Mouse (Mus musculus): Measurements from ENCODE around the gene Kirrel2. TPM values are rescaled to one million over a fixed set of nuclear protein-coding genes. Genes with fewer than 3 reads are reported as not detected.
A peak's percentile ranks its signal among the peaks of the same experiment; 100 is the strongest.

The Kirrel2 gene
- total RNA-seq, 1 experiment from 2014 or later: not detected

- no peak for ATAC-seq (replicated peaks in 1 of 2; ENCODE audit: insufficient read depth in 1 of 2, low FRiP score in 2 of 2, low TSS enrichment in 1 of 2, low read depth in 1 of 2, poor library complexity in 2 of 2, severe bottlenecking in 2 of 2)
Measured at GRCm38 (mm10) chr7:30456911-30457628, 420 bp downstream of the Kirrel2 start.

DNA sequence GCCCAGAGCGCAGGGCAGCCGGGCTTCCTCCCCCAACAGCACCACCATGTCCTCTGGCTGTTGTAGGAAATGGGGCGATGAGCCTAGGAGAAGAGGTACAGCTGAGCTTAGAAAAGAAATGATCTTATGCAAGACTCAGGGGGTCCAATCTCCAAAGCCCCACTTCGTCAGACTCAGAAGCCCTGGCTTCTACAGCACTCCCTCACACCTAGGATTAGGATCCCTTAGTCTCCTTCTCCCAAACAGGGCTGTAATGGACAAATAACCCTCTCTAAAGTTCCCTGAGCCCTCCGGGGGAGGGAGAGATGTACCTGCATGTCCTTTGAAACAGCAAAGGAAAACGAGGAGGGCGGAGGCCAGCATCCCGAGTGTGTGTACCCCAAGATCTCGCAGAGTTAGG lies 1.0 kb downstream of the Kirrel2 start:
- no peak for ATAC-seq (replicated peaks in 1 of 2; ENCODE audit: insufficient read depth in 1 of 2, low FRiP score in 2 of 2, low TSS enrichment in 1 of 2, low read depth in 1 of 2, poor library complexity in 2 of 2, severe bottlenecking in 2 of 2)

DNA sequence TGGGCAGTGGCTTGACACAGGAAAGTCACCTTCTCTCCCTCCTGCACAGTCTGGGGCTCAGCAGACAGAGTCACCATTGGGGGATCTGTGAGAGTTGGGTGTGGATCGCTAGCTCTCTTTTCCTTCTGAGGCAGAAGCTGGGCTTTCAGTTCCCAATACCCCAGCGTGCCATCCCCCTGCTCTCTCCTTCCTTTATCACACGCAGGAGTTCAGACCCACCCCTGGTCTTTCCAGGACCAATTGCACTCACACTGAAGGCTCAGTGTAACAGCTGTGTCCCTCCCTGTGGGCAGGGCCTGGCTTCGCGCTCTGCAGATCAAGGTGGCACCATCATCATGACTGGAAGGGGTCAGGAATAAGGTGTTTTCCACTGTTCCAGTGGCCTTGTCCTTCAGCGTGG lies 3.2 kb downstream of the Kirrel2 start:
- 0 out of 4 replicates have a peak, but pooled peaks of 1 of the 2 experiments have one; percentile 9 for ATAC-seq (replicated peaks in 1 of 2; ENCODE audit: insufficient read depth in 1 of 2, low FRiP score in 2 of 2, low TSS enrichment in 1 of 2, low read depth in 1 of 2, poor library complexity in 2 of 2, severe bottlenecking in 2 of 2)

GRCm38 (mm10) chr7:30453766-30454165 lies 3.7 kb downstream of the Kirrel2 start:
- peak; percentile 31 to 76; a peak in 3 of 4 replicates for ATAC-seq (replicated peaks in 1 of 2; ENCODE audit: insufficient read depth in 1 of 2, low FRiP score in 2 of 2, low TSS enrichment in 1 of 2, low read depth in 1 of 2, poor library complexity in 2 of 2, severe bottlenecking in 2 of 2)

DNA sequence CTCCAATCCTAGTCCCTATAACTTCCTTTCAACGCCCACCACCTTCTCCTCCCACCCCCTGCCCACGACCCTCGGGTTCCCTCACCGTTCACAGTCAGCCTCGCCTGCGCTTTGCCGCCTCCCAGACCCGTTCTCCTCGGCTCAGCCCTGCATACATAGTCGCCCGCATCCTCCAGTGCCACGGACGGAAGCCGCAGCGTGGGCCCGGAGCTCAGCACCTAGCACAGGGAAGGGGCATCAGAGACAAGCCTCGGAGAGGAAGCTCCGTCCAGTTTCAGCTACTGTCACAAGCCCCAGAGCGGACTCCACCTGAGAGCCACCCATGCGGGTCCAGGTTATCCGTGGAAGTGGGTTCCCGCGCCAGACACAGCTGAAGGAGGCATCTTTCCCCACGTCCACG lies 4.2 kb downstream of the Kirrel2 start:
- ATAC-seq (replicated peaks in 1 of 2; ENCODE audit: insufficient read depth in 1 of 2, low FRiP score in 2 of 2, low TSS enrichment in 1 of 2, low read depth in 1 of 2, poor library complexity in 2 of 2, severe bottlenecking in 2 of 2): no peak

DNA sequence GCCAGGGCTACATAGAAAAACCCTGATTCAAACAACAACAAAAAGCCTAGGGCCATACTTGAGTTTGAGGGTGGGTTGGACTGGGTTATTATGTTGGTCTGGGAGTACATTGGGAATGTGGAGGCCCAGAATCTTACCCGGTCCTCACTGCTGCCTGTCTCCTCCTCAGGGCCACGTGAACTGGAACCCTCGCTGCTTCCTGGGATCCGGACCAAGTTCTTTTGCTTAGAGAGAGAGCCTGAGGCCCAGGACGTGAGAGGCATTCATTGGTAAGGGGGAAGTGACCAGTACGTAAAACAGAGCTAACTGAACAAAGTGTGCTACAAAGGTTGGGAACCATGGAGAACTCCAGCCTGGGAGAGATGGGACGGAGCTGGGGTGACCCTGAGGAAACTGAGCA lies 7.2 kb downstream of the Kirrel2 start:
- no peak for ATAC-seq (replicated peaks in 1 of 2; ENCODE audit: insufficient read depth in 1 of 2, low FRiP score in 2 of 2, low TSS enrichment in 1 of 2, low read depth in 1 of 2, poor library complexity in 2 of 2, severe bottlenecking in 2 of 2)

DNA sequence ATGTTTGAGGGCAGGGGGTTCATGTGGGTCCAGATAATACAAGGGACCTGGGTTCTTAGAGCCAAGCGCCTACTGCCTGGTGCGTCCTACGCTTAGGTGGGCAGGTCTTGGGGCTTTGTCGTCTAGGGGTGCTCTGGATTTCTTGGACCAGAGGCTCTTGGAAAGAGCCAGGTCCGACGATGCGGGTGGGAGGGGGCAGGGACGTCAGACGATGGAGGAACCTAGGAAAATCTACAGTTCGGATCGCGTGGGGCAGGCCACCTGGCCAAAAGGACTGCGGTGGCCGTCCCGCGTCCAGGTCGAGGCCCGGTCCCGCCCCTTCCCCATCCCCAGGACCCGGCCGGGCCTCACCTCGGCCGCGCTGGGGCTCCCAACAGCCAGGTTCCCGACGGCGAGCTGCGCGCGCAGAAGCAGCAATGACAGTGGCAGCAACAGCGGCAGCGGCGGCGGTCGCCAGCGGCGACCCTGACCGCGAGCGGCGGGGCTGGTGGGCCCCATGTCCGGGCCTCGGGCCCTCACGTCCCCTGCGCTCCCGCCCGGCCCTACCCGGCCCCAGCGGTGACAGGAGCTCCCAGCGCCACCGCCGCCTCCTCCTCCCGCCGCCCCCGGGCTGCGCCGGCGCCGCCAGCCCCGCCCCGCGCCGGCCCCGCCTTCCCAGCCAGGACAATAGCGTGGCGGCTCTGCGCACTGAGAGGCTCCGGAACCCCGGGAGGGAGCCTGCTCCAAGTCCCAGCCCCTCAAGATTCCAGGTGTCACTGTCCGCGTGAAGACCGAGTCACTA lies 12.3 kb downstream of the Kirrel2 start, which contains the start of gene Aplp1:
Aplp1 (minus strand) TSS at position 565 of the 781 bp plus-strand sequence.
- ATAC-seq (replicated peaks in 1 of 2; ENCODE audit: insufficient read depth in 1 of 2, low FRiP score in 2 of 2, low TSS enrichment in 1 of 2, low read depth in 1 of 2, poor library complexity in 2 of 2, severe bottlenecking in 2 of 2): no peak

GRCm38 (mm10) chr7:30444154-30444970 lies 13.1 kb downstream of the Kirrel2 start:
- 0 out of 4 replicates have a peak, but pooled peaks of 1 of the 2 experiments have one; percentile 28 for ATAC-seq (replicated peaks in 1 of 2; ENCODE audit: insufficient read depth in 1 of 2, low FRiP score in 2 of 2, low TSS enrichment in 1 of 2, low read depth in 1 of 2, poor library complexity in 2 of 2, severe bottlenecking in 2 of 2)

GRCm38 (mm10) chr7:30443696-30444095 lies 13.8 kb downstream of the Kirrel2 start:
- no peak for ATAC-seq (replicated peaks in 1 of 2; ENCODE audit: insufficient read depth in 1 of 2, low FRiP score in 2 of 2, low TSS enrichment in 1 of 2, low read depth in 1 of 2, poor library complexity in 2 of 2, severe bottlenecking in 2 of 2)

DNA sequence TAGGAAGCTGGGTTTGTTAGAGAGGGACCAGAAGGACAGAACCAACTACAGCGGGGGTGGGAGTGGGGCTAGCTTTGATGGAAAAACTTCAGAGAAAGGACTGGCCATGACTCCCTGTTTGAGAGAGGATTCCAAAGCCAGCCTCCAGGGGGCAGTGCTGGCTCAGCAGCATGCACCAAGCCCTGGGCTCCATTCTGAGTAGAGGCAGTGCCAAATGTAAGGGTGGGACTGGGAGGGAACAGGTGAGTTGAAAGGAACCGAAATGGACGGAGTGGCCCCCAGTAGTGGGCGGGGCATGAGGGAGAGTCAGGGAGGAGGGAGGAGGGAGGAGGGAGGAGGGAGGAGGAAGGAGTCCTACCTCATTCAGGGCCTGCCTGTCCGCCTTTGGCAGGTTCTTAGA lies 16.8 kb downstream of the Kirrel2 start:
- ATAC-seq (replicated peaks in 1 of 2; ENCODE audit: insufficient read depth in 1 of 2, low FRiP score in 2 of 2, low TSS enrichment in 1 of 2, low read depth in 1 of 2, poor library complexity in 2 of 2, severe bottlenecking in 2 of 2): peak; percentile 28 to 61; a peak in 2 of 4 replicates

- ATAC-seq (replicated peaks in 1 of 2; ENCODE audit: insufficient read depth in 1 of 2, low FRiP score in 2 of 2, low TSS enrichment in 1 of 2, low read depth in 1 of 2, poor library complexity in 2 of 2, severe bottlenecking in 2 of 2): no peak
Measured at GRCm38 (mm10) chr7:30439734-30440133, 17.8 kb downstream of the Kirrel2 start.

- 0 out of 4 replicates have a peak, but pooled peaks of 1 of the 2 experiments have one; percentile 15 for ATAC-seq (replicated peaks in 1 of 2; ENCODE audit: insufficient read depth in 1 of 2, low FRiP score in 2 of 2, low TSS enrichment in 1 of 2, low read depth in 1 of 2, poor library complexity in 2 of 2, severe bottlenecking in 2 of 2)
Measured at GRCm38 (mm10) chr7:30436879-30437278, 20.6 kb downstream of the Kirrel2 start.

DNA sequence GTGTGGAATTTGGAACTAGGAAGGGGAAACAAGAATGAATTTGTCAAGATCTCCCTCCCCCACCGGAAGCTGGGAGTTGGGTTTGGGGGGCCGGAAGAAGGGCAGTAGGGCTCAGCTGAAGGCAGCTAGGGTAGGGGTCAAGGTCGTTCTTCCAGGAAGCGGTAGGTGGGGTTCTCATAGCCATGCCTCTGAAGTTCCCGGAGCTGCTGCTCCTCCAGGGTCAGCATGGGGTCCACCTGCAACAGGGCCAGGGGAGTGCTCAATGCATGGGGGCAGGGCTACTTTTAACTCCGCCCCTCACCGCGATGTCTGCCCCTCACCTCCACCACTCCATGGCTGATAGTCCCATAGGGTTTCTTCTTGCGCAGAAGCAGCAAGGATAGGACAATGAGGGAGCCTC lies 22.3 kb downstream of the Kirrel2 start:
- ATAC-seq (replicated peaks in 1 of 2; ENCODE audit: insufficient read depth in 1 of 2, low FRiP score in 2 of 2, low TSS enrichment in 1 of 2, low read depth in 1 of 2, poor library complexity in 2 of 2, severe bottlenecking in 2 of 2): no peak

- no peak for ATAC-seq (replicated peaks in 1 of 2; ENCODE audit: insufficient read depth in 1 of 2, low FRiP score in 2 of 2, low TSS enrichment in 1 of 2, low read depth in 1 of 2, poor library complexity in 2 of 2, severe bottlenecking in 2 of 2)
Measured at GRCm38 (mm10) chr7:30434701-30435100, 22.8 kb downstream of the Kirrel2 start.

DNA sequence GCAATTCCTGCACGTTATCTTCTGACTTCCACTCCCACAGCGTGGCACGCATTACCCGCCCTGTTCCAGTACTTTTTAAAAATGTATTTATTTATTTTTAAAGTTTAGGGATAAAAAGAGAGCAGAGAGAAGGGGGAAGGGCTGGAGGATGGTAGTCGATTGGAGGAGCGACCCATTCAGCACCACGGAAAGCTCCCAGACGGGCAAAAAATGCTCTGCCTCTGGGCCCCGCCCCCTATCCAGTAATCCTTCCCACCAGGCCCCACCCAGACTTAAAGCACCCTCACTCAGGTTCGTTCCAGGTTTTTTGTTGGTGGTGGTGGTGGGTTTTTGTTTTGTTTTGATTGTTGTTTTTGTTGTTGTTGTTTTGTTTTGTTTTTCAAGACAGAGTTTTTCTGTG lies 23.3 kb downstream of the Kirrel2 start:
- ATAC-seq (replicated peaks in 1 of 2; ENCODE audit: insufficient read depth in 1 of 2, low FRiP score in 2 of 2, low TSS enrichment in 1 of 2, low read depth in 1 of 2, poor library complexity in 2 of 2, severe bottlenecking in 2 of 2): no peak; a peak in 1 of 4 replicates

GRCm38 (mm10) chr7:30431793-30432192 lies 25.7 kb downstream of the Kirrel2 start:
- peak; percentile 60 to 75 for ATAC-seq (replicated peaks in 1 of 2; ENCODE audit: insufficient read depth in 1 of 2, low FRiP score in 2 of 2, low TSS enrichment in 1 of 2, low read depth in 1 of 2, poor library complexity in 2 of 2, severe bottlenecking in 2 of 2)

GRCm38 (mm10) chr7:30430191-30430590 lies 27.3 kb downstream of the Kirrel2 start:
- ATAC-seq (replicated peaks in 1 of 2; ENCODE audit: insufficient read depth in 1 of 2, low FRiP score in 2 of 2, low TSS enrichment in 1 of 2, low read depth in 1 of 2, poor library complexity in 2 of 2, severe bottlenecking in 2 of 2): no peak

Data from hematopoietic stem cell, adult 5-6 weeks (primary cell).